In genomic region chr7:127244658-127245510, GRCm38 (mm10) we compare ENCODE assay signal across 8 mouse cellular contexts. TPM values are rescaled to one million over a fixed set of nuclear protein-coding genes. Genes with fewer than 3 reads are reported as not detected.
DNase-seq lines count a peak whose midpoint lies in the region; ATAC-seq and TF ChIP-seq lines count a peak whose summit lies in the region.

No protein-coding gene starts in this region.

- POLR2A ChIA-PET in Patski (lab: Charles Lee) = interaction anchor here (0.7 to 1.0 kb wide), 2 partner anchors 9 kb away, joined by 3 to 5 read pairs; no protein-coding TSS in a partner anchor

- peak overlapping the region; percentile 88 for H3K4me3 ChIP-seq in kidney, adult 2 months (ENCODE audit: insufficient read depth, low read depth, low read length)
- peak overlapping the region; percentile 77 for H3K4me3 ChIP-seq in forebrain, embryonic 14.5 days (ENCODE audit: low read depth, low read length)
- peak overlapping the region; percentile 84 for H3K4me3 ChIP-seq in liver, adult 2 months (ENCODE audit: insufficient read depth, low read depth, low read length)

- WGBS in kidney, adult 2 months = 8% methylated on average over 33 of the region's 33 CpGs
- 10% methylated on average over 30 of the region's 33 CpGs for WGBS in forebrain, embryonic 14.5 days
- 9% methylated on average over 33 of the region's 33 CpGs for WGBS in liver, adult 2 months

- no peak for TF ChIP-seq CTCF in kidney, adult 2 months (conservative IDR thresholded peaks at IDR 0.05; ENCODE audit: insufficient read depth, insufficient read length, low read depth, low read length)
- TF ChIP-seq CTCF in Patski (IDR thresholded peaks at IDR 0.05) = no peak
- TF ChIP-seq CTCF in liver, adult 2 months (IDR thresholded peaks at IDR 0.05; ENCODE audit: low read depth, low read length) = no peak

- no peaks in the 10 kb centered on the region for H3K27me3 ChIP-seq in kidney, adult 2 months (replicated peaks; ENCODE audit: control insufficient read depth, insufficient read depth, low read length)
- no peaks in the 10 kb centered on the region for H3K27me3 ChIP-seq in Patski
- no peaks in the 10 kb centered on the region for H3K27me3 ChIP-seq in forebrain, embryonic 14.5 days (replicated peaks; ENCODE audit: control insufficient read depth, insufficient read depth, low read length)
- no peaks in the 10 kb centered on the region for H3K27me3 ChIP-seq in liver, adult 2 months (ENCODE audit: control insufficient read depth, insufficient read depth, low read length)

- H3K9ac ChIP-seq in forebrain, embryonic 14.5 days (ENCODE audit: low read length) = peak overlapping the region; percentile 95
- peak overlapping the region; percentile 93 for H3K9ac ChIP-seq in liver, adult 2 months (ENCODE audit: low read depth, low read length)

- H3K36me3 ChIP-seq in kidney, adult 2 months (ENCODE audit: control insufficient read depth, insufficient read depth, low read length) = no peaks in the 10 kb centered on the region
- peaks cover 17% of the 10 kb centered on the region for H3K36me3 ChIP-seq in forebrain, embryonic 14.5 days (ENCODE audit: control insufficient read depth, insufficient read depth, low read length)
- 0 out of 2 replicates have a peak, but pooled peaks cover 2% of the 10 kb centered on the region for H3K36me3 ChIP-seq in liver, adult 2 months (ENCODE audit: control insufficient read depth, insufficient read depth, low read length)

- H3K79me2 ChIP-seq in liver, adult 2 months (ENCODE audit: control insufficient read depth, insufficient read depth, low read length) = peaks cover 7% of the 10 kb centered on the region; the same call in 1 of the 2 replicates

- H3K9me3 ChIP-seq in forebrain, embryonic 14.5 days (replicated peaks; ENCODE audit: control insufficient read depth, low read length) = no peaks in the 10 kb centered on the region

- H3K4me1 ChIP-seq in kidney, adult 2 months (ENCODE audit: control insufficient read depth, insufficient read depth, low read length) = peaks cover 9% of the 10 kb centered on the region; the same call in 1 of the 2 replicates
- H3K4me1 ChIP-seq in forebrain, embryonic 14.5 days (ENCODE audit: control insufficient read depth, insufficient read depth, low read length) = peaks cover 9% of the 10 kb centered on the region
- H3K4me1 ChIP-seq in liver, adult 2 months (ENCODE audit: control insufficient read depth, insufficient read depth, low read length) = peaks cover 14% of the 10 kb centered on the region

- DNase-seq in kidney, adult 2 months = no peak
- no peak for DNase-seq in kidney, adult 18-20 months
- DNase-seq in Patski (ENCODE audit: low read depth, low spot score) = no peak
- no peak for DNase-seq in forebrain, embryonic 14.5 days (ENCODE audit: low spot score)
- peak; percentile 45 for DNase-seq in liver, adult 2 months (ENCODE audit: extremely low read depth, low read depth, low spot score)
- DNase-seq in thymus, postnatal 25 days = no peak
- no peak for DNase-seq in spleen, postnatal 4 days (ENCODE audit: low spot score in 2 of 2)

- CTCF ChIA-PET in Patski (lab: Charles Lee) = no interaction called here

- in situ Hi-C loops in Patski (cut with MboI; ENCODE audit: low pct_unique_long_range_greater_than_20kb) = no loop called here

- peak; percentile 42 for ATAC-seq in Patski
- peak; percentile 73 for ATAC-seq in forebrain, embryonic 14.5 days
- ATAC-seq in neutrophil, adult 5-6 weeks (ENCODE audit: extremely low read depth, insufficient number of reproducible peaks, low FRiP score, poor library complexity, severe bottlenecking) = 0 out of 2 replicates have a peak, but pooled peaks have one; percentile 4

- TF ChIP-seq POLR2A in kidney, adult 2 months (IDR thresholded peaks at IDR 0.05; ENCODE audit: low read depth, low read length) = no peak
- TF ChIP-seq POLR2A in liver, adult 2 months (IDR thresholded peaks at IDR 0.05; ENCODE audit: extremely low read depth, insufficient read depth, low read length) = no peak

- peak overlapping the region; percentile 71 for H3K4me2 ChIP-seq in forebrain, embryonic 14.5 days (ENCODE audit: low read length)

- peak overlapping the region; percentile 90 for H3K27ac ChIP-seq in kidney, adult 2 months (ENCODE audit: insufficient read depth, low read depth, low read length)
- H3K27ac ChIP-seq in forebrain, embryonic 14.5 days (ENCODE audit: low read depth, low read length) = peak overlapping the region; percentile 79
- H3K27ac ChIP-seq in liver, adult 2 months (replicated peaks; ENCODE audit: insufficient read depth, low read depth, low read length) = peak overlapping the region; percentile 90

RNA-seq across cellular contexts. Expression of gene Zfp771, which starts 0.8 kb away (rescaled TPM):
- 48.4 and 85.5 TPM in 2 replicates for polyA plus RNA-seq in kidney, adult 2 months (2012; rRNA removed)
- polyA plus RNA-seq in Patski (2021) = 45.1 TPM
- polyA plus RNA-seq in forebrain, embryonic 14.5 days (2014; fragmentation: Nextera tagmentation; extraction: Ambion mirVana) = 53.2 and 57.4 TPM in 2 replicates
- 19.6 and 30.1 TPM in 2 replicates for total RNA-seq in liver, adult 2 months (2014; rRNA removed)
- 52.8 and 57.7 TPM in 2 replicates for polyA plus RNA-seq in liver, adult 2 months (2012; rRNA removed)
- 6.1 and 7.4 TPM in 2 replicates for total RNA-seq in neutrophil, adult 5-6 weeks (2017)

RNA-seq across cellular contexts. Expression of gene Sept1, which starts 12.0 kb away (rescaled TPM):
- polyA plus RNA-seq in kidney, adult 2 months (2012; rRNA removed) = 24.1 and 38.4 TPM in 2 replicates
- polyA plus RNA-seq in Patski (2021) = 2.1 TPM
- 11.3 and 15.1 TPM in 2 replicates for polyA plus RNA-seq in forebrain, embryonic 14.5 days (2014; fragmentation: Nextera tagmentation; extraction: Ambion mirVana)
- 1.4 and 1.5 TPM in 2 replicates for total RNA-seq in liver, adult 2 months (2014; rRNA removed)
- 3.5 and 4.0 TPM in 2 replicates for polyA plus RNA-seq in liver, adult 2 months (2012; rRNA removed)
- 189 and 198 TPM in 2 replicates for total RNA-seq in neutrophil, adult 5-6 weeks (2017)

RNA-seq across cellular contexts. Expression of gene Zfp553, which starts 12.0 kb away (rescaled TPM):
- polyA plus RNA-seq in kidney, adult 2 months (2012; rRNA removed) = 7.9 and 9.6 TPM in 2 replicates
- polyA plus RNA-seq in Patski (2021) = 17.7 TPM
- polyA plus RNA-seq in forebrain, embryonic 14.5 days (2014; fragmentation: Nextera tagmentation; extraction: Ambion mirVana) = 29.4 and 36.7 TPM in 2 replicates
- total RNA-seq in liver, adult 2 months (2014; rRNA removed) = 2.3 and 2.9 TPM in 2 replicates
- 3.5 and 4.5 TPM in 2 replicates for polyA plus RNA-seq in liver, adult 2 months (2012; rRNA removed)
- total RNA-seq in neutrophil, adult 5-6 weeks (2017) = 17.9 and 18.5 TPM in 2 replicates

RNA-seq across cellular contexts. Expression of gene Dctpp1, which starts 15.6 kb away (rescaled TPM):
- 68.9 and 70.5 TPM in 2 replicates for polyA plus RNA-seq in kidney, adult 2 months (2012; rRNA removed)
- 30.0 TPM for polyA plus RNA-seq in Patski (2021)
- polyA plus RNA-seq in forebrain, embryonic 14.5 days (2014; fragmentation: Nextera tagmentation; extraction: Ambion mirVana) = 169 and 219 TPM in 2 replicates
- 61.5 and 70.2 TPM in 2 replicates for total RNA-seq in liver, adult 2 months (2014; rRNA removed)
- 70.7 and 73.4 TPM in 2 replicates for polyA plus RNA-seq in liver, adult 2 months (2012; rRNA removed)
- 6.8 and 8.0 TPM in 2 replicates for total RNA-seq in neutrophil, adult 5-6 weeks (2017)

RNA-seq across cellular contexts. Expression of gene Sephs2, which starts 29.0 kb away (rescaled TPM):
- 153 and 156 TPM in 2 replicates for polyA plus RNA-seq in kidney, adult 2 months (2012; rRNA removed)
- 89.8 TPM for polyA plus RNA-seq in Patski (2021)
- 59.4 and 62.5 TPM in 2 replicates for polyA plus RNA-seq in forebrain, embryonic 14.5 days (2014; fragmentation: Nextera tagmentation; extraction: Ambion mirVana)
- total RNA-seq in liver, adult 2 months (2014; rRNA removed) = 939 and 948 TPM in 2 replicates
- 388 and 524 TPM in 2 replicates for polyA plus RNA-seq in liver, adult 2 months (2012; rRNA removed)
- 193 and 208 TPM in 2 replicates for total RNA-seq in neutrophil, adult 5-6 weeks (2017)

Comparison
In these comparisons a context has a peak if more than half of its experiments do, and no peak if none do; other contexts are left out.
1. ATAC-seq: peak in every context shown above with its lines; median percentile 73 in forebrain, embryonic 14.5 days; 42 in Patski; 4 in neutrophil, adult 5-6 weeks.